Mouse (Mus musculus) ES-Bruce4 (cell line): ENCODE data around the gene Hist2h2aa2.

Experiments used
- CTCF ChIP-seq: IDR thresholded peaks from one replicate; pipeline ENCODE4 v1.8.1; 2011; ENCODE audit warnings: low read depth, low read length
- EP300 ChIP-seq: IDR thresholded peaks from 2 replicates; pipeline ENCODE4 v1.6.1; 2011; ENCODE audit warnings: low read depth, low read length; ENCODE audit not compliant: insufficient read depth
- POLR2A ChIP-seq: IDR thresholded peaks from one replicate; pipeline ENCODE4 v1.8.1; 2011; ENCODE audit warnings: low read length; ENCODE audit not compliant: insufficient read depth

- TF ChIP-seq CTCF (no peak), POLR2A (no peak), EP300 (no peak)
These were observed 49.1 kb upstream of the Hist2h2aa2 start for GRCm38 (mm10) chr3:96289201-96289600.
